Mouse (Mus musculus) B cell, adult (primary cell): ENCODE data around the gene Rpp25l. TPM values are rescaled to one million over a fixed set of nuclear protein-coding genes. Genes with fewer than 3 reads are reported as not detected.

Experiments used
- total RNA-seq: library from RNA; stranded (reverse); gene quantifications from 4 replicates; pipeline ENCODE4 v1.2.4, GENCODE M21; 2023; ENCODE audit not compliant: inconsistent age

Rpp25l gene
- 30.3 to 35.1 TPM (median 34.0 TPM) in 4 replicates for total RNA-seq

GRCm38 (mm10) chr4:41713197-41714067, at the start of gene Rpp25l:
Gene Rpp25l, minus strand, starts transcription at chr4:41713534.

GRCm38 (mm10) chr4:41755338-41756305, 42.3 kb upstream of the Rpp25l start, which contains the start of gene Sigmar1:
Gene Sigmar1, minus strand, starts transcription at chr4:41756157.

DNA sequence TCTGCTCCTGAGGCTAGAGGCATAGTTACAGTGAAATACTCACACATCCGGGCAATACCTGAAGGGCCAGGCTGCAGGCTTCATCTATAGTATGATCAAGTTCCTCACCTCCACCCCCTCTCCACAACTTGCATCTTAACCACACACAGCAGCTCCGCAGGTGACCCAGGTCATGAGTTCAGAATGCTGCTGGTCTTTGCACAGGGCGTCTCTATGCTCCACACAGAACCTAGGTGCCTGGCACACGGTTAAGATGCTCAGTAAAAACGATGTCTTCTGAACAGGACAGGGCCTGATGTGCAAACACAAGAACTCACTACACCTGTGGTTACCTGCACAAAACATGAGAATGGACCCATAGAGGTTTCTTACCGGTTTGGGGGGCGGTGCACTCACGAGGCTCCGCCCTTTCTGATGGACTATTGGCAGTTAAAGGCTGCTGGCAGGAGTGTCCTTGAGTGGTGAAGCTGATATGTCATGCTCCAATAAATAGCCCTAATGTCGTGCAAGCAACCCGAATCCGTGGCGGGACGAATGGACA, 41.5 kb upstream of the Rpp25l start, which contains the start of gene Galt:
Gene Galt, plus strand, starts transcription at position 432 of the 541 bp plus-strand sequence.

GRCm38 (mm10) chr4:41731052-41731765, 17.9 kb upstream of the Rpp25l start, which contains the start of gene Arid3c:
Gene Arid3c, minus strand, starts transcription at chr4:41731142.

DNA sequence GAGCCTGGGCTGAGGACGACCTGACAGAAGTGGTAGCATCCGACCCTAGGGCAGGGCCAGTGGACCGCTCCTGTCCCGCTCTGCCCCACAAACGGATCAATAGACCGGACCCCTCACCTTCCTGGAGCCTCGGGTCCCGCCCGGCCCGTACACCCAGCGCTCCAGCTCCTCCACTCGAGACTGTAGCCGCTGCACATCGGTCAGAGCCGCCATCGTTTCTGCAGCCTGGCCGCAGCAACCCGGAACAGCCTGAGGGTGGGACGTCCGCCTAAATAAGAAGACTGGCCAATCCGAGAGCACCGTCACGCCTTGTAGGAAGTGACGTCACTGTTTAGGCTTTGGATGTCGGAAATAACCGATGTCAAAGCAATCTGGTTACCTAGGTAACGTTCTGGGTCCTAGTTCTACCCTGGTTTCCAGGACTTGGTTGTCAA, 9.6 kb upstream of the Rpp25l start, which contains the start of gene Dctn3:
Gene Dctn3, minus strand, starts transcription at position 253 of the 434 bp plus-strand sequence.

DNA sequence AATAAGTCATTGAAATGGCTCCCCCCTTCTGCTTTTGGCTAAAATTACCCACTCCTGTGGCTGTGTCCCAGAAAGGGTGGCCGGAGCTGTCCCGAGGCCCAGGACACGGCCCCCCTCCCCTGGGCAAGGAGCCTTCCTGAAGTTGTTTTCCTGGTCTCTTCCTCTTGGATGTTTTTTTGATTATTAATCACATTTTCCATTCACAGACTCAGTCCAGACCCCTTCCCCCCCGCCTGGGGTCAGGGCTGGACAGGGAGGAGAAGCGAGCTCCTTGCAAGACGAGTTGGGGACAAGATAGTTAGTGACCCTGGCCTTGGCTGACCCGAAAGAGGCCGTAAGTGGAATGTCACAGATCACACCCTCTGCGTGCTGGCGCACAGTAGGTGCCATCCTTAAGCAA, 13.6 kb downstream of the Rpp25l start, which contains the start of gene Il11ra1:
Gene Il11ra1, plus strand, starts transcription at position 207 of the 400 bp plus-strand sequence.

GRCm38 (mm10) chr4:41696930-41697841, 16.1 kb downstream of the Rpp25l start, which contains the start of gene Cntfr:
Gene Cntfr, minus strand, starts transcription at chr4:41697089.

Other genes with a start within 250 kb of the Rpp25l start
- 3.0 to 4.6 TPM (median 3.5 TPM) in 4 replicates for gene Kif24, start 248.6 kb downstream of the Rpp25l start, total RNA-seq
- 3.7 to 5.9 TPM (median 5.3 TPM) in 4 replicates for gene Nudt2, start 248.4 kb downstream of the Rpp25l start, total RNA-seq
- not detected in 4 replicates for gene AI464131, start 210.5 kb downstream of the Rpp25l start, total RNA-seq
- gene 1110017D15Rik, start 196.2 kb downstream of the Rpp25l start, total RNA-seq: not detected in 4 replicates
- 13.8 to 14.4 TPM (median 14.4 TPM) in 4 replicates for gene Fam219a, start 144.0 kb downstream of the Rpp25l start, total RNA-seq
- not detected in 4 replicates for gene Dnaic1, start 143.8 kb downstream of the Rpp25l start, total RNA-seq
- gene Enho, start 73.2 kb downstream of the Rpp25l start, total RNA-seq: not detected in 4 replicates
- gene Cntfr, start 16.4 kb downstream of the Rpp25l start, total RNA-seq: not detected in 4 replicates
- gene Il11ra1, start 13.5 kb downstream of the Rpp25l start, total RNA-seq: 13.9 to 18.6 TPM (median 15.3 TPM) in 4 replicates
- 50.6 to 69.0 TPM (median 61.6 TPM) in 4 replicates for gene Dctn3, start 9.6 kb upstream of the Rpp25l start, total RNA-seq
- not detected in 4 replicates for gene Arid3c, start 17.6 kb upstream of the Rpp25l start, total RNA-seq
- gene Galt, start 41.7 kb upstream of the Rpp25l start, total RNA-seq: 52.6 to 62.3 TPM (median 55.4 TPM) in 4 replicates
- gene Sigmar1, start 42.6 kb upstream of the Rpp25l start, total RNA-seq: 16.1 to 19.6 TPM (median 18.2 TPM) in 4 replicates
- gene Ccl27a, start 60.7 kb upstream of the Rpp25l start, total RNA-seq: 8.4 to 14.2 TPM (median 11.9 TPM) in 4 replicates
- not detected in 4 replicates for gene Gm21541, start 190.1 kb upstream of the Rpp25l start, total RNA-seq
- 1.4 to 8.2 TPM (median 1.9 TPM) in 4 replicates for gene Gm20878, start 228.0 kb upstream of the Rpp25l start, total RNA-seq